Mouse (Mus musculus): ENCODE results near the gene Bahcc1. TPM values are rescaled to one million over a fixed set of nuclear protein-coding genes. Genes with fewer than 3 reads are reported as not detected.

Gene Bahcc1
- polyA plus RNA-seq, 1 experiment from 2014 or later = 0.84 TPM

DNA sequence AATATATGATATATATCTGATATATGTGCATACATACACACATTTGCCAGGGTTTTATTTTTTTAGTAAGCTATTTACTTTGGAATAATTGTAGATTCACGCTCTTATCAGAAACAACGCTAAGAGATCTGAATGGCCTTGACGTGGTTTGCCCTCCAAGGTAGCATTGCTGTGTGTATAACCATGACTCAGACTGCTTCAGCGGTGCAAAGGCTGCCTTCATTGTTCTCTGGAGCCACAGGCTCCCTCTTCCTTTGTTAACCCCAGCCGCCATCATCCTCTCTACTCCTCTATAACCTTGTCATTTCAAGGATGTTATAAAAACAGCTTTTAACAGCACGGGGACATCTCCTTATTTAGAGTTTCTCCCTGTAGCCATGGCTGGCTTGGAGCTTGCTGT is 32.1 kb upstream of the Bahcc1 start:
- 46% methylated on average over 6 of the region's 6 CpGs for WGBS (ENCODE audit: insufficient replicate concordance)
- no peak overlapping the region for H3K9ac ChIP-seq (ENCODE audit: low read depth, low read length)
- H3K9me3 ChIP-seq (replicated peaks; ENCODE audit: control insufficient read depth, low read length) = no peaks in the 10 kb centered on the region
- no peak overlapping the region for H3K4me3 ChIP-seq (ENCODE audit: low read depth, low read length)
- no peaks in the 10 kb centered on the region for H3K4me1 ChIP-seq (ENCODE audit: control insufficient read depth, low read depth, low read length)
- no peak overlapping the region for H3K4me2 ChIP-seq (ENCODE audit: low read depth, low read length)
- H3K27ac ChIP-seq (ENCODE audit: low read length) = no peak overlapping the region
- no peak for ATAC-seq (ENCODE audit: low read depth)
- no peaks in the 10 kb centered on the region for H3K27me3 ChIP-seq (ENCODE audit: control insufficient read depth, insufficient read depth, low read depth, low read length)
- no peaks in the 10 kb centered on the region for H3K36me3 ChIP-seq (ENCODE audit: control insufficient read depth, insufficient read depth)

DNA sequence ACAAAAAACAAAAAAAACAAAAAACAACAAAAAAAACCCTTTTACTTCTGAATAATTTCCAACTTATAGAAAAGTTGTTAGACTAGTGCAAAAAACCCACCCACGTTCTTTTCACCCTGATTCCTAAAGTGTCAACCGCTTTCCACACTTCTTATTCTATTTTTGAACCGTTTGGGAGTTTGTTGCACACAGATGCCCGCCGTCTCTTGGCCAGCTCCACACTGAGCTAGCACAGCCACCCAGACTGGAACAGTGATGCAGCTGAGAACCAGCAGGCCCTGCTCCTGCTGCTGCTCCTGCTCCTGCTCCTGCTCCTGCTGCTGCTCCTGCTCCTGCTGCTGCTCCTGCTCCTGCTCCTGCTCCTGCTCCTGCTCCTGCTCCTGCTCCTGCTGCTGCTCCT is 28.5 kb upstream of the Bahcc1 start:
- no peaks in the 10 kb centered on the region for H3K36me3 ChIP-seq (ENCODE audit: control insufficient read depth, insufficient read depth)
- H3K27ac ChIP-seq (ENCODE audit: low read length) = no peak overlapping the region
- no peaks in the 10 kb centered on the region for H3K9me3 ChIP-seq (replicated peaks; ENCODE audit: control insufficient read depth, low read length)
- no peaks in the 10 kb centered on the region for H3K27me3 ChIP-seq (ENCODE audit: control insufficient read depth, insufficient read depth, low read depth, low read length)
- H3K4me1 ChIP-seq (ENCODE audit: control insufficient read depth, low read depth, low read length) = no peaks in the 10 kb centered on the region; the same call in none of the 2 replicates
- no peak overlapping the region for H3K9ac ChIP-seq (ENCODE audit: low read depth, low read length)
- H3K4me2 ChIP-seq (ENCODE audit: low read depth, low read length) = no peak overlapping the region
- whole genome bisulfite sequencing (ENCODE audit: insufficient replicate concordance) = 67% methylated on average over 5 of the region's 5 CpGs
- H3K4me3 ChIP-seq (ENCODE audit: low read depth, low read length) = no peak overlapping the region
- ATAC-seq (ENCODE audit: low read depth) = no peak

DNA sequence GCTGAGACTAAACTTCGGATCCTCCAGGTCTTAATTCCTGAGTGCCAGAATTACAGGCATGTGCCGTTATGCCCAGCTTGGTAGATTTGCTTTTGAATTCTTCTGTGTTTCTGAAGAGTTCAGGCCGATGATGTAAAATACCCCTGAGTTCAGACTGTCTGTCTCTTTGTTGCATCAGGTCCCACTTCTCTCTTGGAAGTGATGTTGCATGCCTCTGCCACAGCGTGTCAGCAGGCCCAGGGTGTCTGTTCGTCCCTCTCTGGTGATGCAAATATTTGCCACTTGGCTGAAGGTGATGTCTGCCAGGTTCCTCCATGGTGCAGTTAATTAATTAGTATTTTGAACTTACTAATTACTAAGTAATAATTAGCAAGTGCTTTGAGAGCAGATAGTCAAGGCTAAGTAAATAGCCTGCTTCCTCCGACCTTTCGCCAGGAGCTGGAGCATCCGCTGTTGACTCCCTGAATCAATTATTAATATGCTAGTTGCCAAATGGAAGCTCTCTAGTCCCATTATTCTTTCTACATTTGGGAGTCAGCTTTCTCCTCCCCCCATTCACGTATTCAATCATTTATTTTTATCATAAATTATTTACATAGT is 26.6 kb upstream of the Bahcc1 start:
- 54% methylated on average over 9 of the region's 9 CpGs for WGBS (ENCODE audit: insufficient replicate concordance)
- Histone ChIP-seq H3K27ac (ENCODE audit: low read length) (no peak overlapping the region), H3K36me3 (ENCODE audit: control insufficient read depth, insufficient read depth) (no peaks in the 10 kb centered on the region), H3K4me2 (ENCODE audit: low read depth, low read length) (no peak overlapping the region), H3K4me1 (ENCODE audit: control insufficient read depth, low read depth, low read length) (no peaks in the 10 kb centered on the region; the same call in none of the 2 replicates), H3K9me3 (replicated peaks; ENCODE audit: control insufficient read depth, low read length) (no peaks in the 10 kb centered on the region), H3K4me3 (ENCODE audit: low read depth, low read length) (no peak overlapping the region), H3K9ac (ENCODE audit: low read depth, low read length) (no peak overlapping the region), H3K27me3 (ENCODE audit: control insufficient read depth, insufficient read depth, low read depth, low read length) (no peaks in the 10 kb centered on the region)
- no peak for ATAC-seq (ENCODE audit: low read depth)

DNA sequence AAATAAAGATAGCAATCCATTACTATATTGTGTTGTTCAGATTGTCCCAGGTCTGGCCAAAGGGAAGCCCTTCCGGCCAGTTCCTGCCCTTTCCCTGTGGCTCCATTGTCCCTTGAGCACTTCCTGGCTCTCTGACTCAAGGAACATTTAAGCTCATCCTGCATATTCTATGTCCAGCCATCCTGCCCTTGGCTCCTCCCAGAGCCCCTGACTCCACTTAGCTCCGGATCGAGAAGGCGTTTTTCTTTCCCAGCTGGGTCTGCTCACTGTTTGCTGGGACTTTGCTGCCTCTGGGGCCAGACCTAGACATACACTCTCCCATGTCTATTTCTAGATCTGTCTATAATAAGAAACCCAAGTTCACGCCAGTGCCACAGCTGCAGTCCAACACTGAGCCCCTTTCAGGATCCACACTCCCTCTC is 26.1 kb upstream of the Bahcc1 start:
- no peak overlapping the region for H3K4me2 ChIP-seq (ENCODE audit: low read depth, low read length)
- no peak overlapping the region for H3K9ac ChIP-seq (ENCODE audit: low read depth, low read length)
- peak; percentile 41 for ATAC-seq (ENCODE audit: low read depth)

DNA sequence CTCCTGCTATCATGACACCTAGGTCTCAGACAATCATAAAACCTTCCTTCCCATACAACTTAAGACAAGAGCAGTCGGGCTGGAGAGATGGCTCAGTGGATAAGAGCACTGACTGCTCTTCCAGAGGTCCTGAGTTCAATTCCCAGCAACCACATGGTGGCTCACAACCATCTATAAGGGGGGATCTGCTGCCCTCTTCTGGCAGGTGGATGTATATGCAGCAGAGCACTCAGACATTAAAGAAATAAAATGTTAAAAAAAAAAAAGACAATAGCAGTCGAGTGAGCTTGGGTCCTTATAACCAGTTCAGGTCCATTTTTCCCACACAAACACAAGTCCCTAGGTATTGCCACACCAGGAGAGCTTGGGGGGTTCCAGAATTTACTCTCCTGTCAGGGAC is 23.9 kb upstream of the Bahcc1 start:
- Histone ChIP-seq H3K9ac (ENCODE audit: low read depth, low read length) (no peak overlapping the region), H3K9me3 (replicated peaks; ENCODE audit: control insufficient read depth, low read length) (0 out of 2 replicates have a peak, but pooled peaks cover 2% of the 10 kb centered on the region), H3K27ac (ENCODE audit: low read length) (no peak overlapping the region), H3K4me2 (ENCODE audit: low read depth, low read length) (no peak overlapping the region), H3K4me1 (ENCODE audit: control insufficient read depth, low read depth, low read length) (no peaks in the 10 kb centered on the region; the same call in none of the 2 replicates), H3K4me3 (ENCODE audit: low read depth, low read length) (no peak overlapping the region), H3K27me3 (ENCODE audit: control insufficient read depth, insufficient read depth, low read depth, low read length) (no peaks in the 10 kb centered on the region), H3K36me3 (ENCODE audit: control insufficient read depth, insufficient read depth) (no peaks in the 10 kb centered on the region)
- ATAC-seq (ENCODE audit: low read depth) = no peak
- 42% methylated on average over 2 of the region's 2 CpGs for WGBS (ENCODE audit: insufficient replicate concordance)

More for the DNA sequence above, 26.1 kb upstream of the Bahcc1 start:
- Histone ChIP-seq H3K4me3 (ENCODE audit: low read depth, low read length) (no peak overlapping the region), H3K27ac (ENCODE audit: low read length) (no peak overlapping the region), H3K4me1 (ENCODE audit: control insufficient read depth, low read depth, low read length) (no peaks in the 10 kb centered on the region; the same call in none of the 2 replicates), H3K27me3 (ENCODE audit: control insufficient read depth, insufficient read depth, low read depth, low read length) (no peaks in the 10 kb centered on the region), H3K9me3 (replicated peaks; ENCODE audit: control insufficient read depth, low read length) (no peaks in the 10 kb centered on the region), H3K36me3 (ENCODE audit: control insufficient read depth, insufficient read depth) (no peaks in the 10 kb centered on the region)
- WGBS (ENCODE audit: insufficient replicate concordance) = 56% methylated on average over 5 of the region's 5 CpGs

DNA sequence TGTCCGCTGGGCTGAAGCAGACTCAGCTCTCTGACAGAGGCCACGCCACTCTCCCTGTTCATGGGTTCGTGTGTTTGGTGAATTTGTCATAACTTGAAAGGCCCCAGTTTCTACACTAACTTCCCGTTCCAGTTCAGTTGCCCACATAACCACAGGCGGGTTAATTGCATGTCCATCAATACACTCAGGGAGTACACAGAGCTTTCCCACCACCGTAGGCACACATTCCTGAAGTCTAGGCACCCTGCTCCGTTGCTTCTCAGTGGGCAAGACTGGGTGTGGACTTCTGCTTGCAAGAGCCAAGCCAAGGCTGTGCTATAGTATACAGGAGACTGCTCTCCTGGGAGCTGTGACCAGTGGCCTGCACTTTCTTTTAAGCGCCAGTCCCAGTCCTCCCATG is 23.3 kb upstream of the Bahcc1 start:
- Histone ChIP-seq H3K4me3 (ENCODE audit: low read depth, low read length) (no peak overlapping the region), H3K9ac (ENCODE audit: low read depth, low read length) (no peak overlapping the region), H3K27me3 (ENCODE audit: control insufficient read depth, insufficient read depth, low read depth, low read length) (no peaks in the 10 kb centered on the region), H3K4me1 (ENCODE audit: control insufficient read depth, low read depth, low read length) (no peaks in the 10 kb centered on the region; the same call in none of the 2 replicates), H3K4me2 (ENCODE audit: low read depth, low read length) (no peak overlapping the region), H3K36me3 (ENCODE audit: control insufficient read depth, insufficient read depth) (no peaks in the 10 kb centered on the region), H3K27ac (ENCODE audit: low read length) (no peak overlapping the region), H3K9me3 (replicated peaks; ENCODE audit: control insufficient read depth, low read length) (0 out of 2 replicates have a peak, but pooled peaks cover 2% of the 10 kb centered on the region)
- WGBS (ENCODE audit: insufficient replicate concordance) = 36% methylated on average over 8 of the region's 8 CpGs
- ATAC-seq (ENCODE audit: low read depth) = no peak

DNA sequence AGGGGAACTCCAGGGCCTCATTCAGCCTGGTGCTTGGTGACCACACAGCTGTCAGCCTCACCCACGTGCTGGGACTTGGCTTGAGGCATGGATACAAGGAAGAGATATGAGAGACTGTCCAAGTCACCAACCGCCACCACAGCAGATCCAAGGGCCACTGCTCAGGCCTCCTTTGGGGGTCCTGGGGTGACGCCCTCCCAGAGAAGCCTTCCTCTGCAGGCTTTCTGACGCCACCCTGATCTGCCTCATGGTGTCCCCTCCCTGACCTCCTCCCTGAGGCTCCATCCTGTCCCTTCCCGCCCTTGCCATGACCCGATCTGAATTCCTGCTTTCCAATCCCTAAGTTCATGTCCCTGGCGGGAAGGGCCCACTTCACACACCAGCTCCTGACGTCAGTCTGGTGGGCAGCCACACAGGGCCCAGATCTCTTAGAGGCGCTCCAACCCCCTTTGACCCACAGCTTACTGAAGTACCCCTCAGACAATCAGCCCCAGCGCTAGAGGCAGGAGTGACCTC is 17.0 kb upstream of the Bahcc1 start:
- no peak overlapping the region for H3K4me3 ChIP-seq (ENCODE audit: low read depth, low read length)
- H3K9me3 ChIP-seq (replicated peaks; ENCODE audit: control insufficient read depth, low read length) = 0 out of 2 replicates have a peak, but pooled peaks cover 2% of the 10 kb centered on the region
- 0 out of 2 replicates have a peak overlapping the region, but pooled peaks have one; percentile 26 for H3K27ac ChIP-seq (ENCODE audit: low read length)
- no peaks in the 10 kb centered on the region for H3K27me3 ChIP-seq (ENCODE audit: control insufficient read depth, insufficient read depth, low read depth, low read length)
- 34% methylated on average over 10 of the region's 10 CpGs for WGBS (ENCODE audit: insufficient replicate concordance)
- no peak overlapping the region for H3K4me2 ChIP-seq (ENCODE audit: low read depth, low read length)
- ATAC-seq (ENCODE audit: low read depth) = peak; percentile 56
- H3K9ac ChIP-seq (ENCODE audit: low read depth, low read length) = no peak overlapping the region
- peaks cover 10% of the 10 kb centered on the region for H3K4me1 ChIP-seq (ENCODE audit: control insufficient read depth, low read depth, low read length)
- H3K36me3 ChIP-seq (ENCODE audit: control insufficient read depth, insufficient read depth) = no peaks in the 10 kb centered on the region

DNA sequence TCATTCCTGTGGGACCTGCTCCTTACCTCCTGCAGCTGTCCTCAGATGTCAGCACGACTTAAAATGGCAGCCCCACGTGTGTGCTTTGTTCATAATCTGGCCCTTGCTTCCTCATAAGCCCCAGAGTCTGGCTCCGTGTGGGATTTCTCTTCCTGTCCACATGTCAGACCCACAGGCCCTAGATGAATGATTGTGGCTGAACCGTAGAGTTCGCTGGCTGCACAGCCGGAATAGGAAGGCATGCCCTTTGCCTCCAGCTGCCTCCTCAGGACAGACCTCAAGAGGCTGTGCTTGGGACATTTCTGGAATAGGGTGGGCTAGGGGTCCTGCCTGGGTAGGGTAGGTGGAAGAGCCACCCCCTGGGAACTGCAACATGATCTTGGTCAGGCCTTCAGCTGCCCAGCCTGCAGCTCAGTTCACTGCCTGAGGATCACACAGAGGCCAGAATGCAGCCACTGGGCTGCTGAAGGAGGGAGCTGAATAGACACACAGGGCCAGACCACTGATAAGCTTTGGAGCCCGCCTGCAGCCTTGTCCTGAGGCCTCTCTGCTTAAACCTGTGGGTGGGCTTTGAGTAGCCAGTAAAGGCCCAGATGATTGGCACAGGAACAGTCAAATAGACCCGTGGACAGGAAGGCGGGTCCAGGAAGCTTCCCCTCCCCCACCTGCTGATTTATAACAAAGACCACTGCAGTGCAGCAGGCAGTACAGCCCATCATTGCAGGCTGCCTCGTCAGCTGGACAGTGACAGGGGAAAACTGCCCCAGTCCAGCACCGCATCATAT is 16.0 kb upstream of the Bahcc1 start:
- peak; percentile 33; the same call in 1 of the 2 replicates for ATAC-seq (ENCODE audit: low read depth)
- Histone ChIP-seq H3K27me3 (ENCODE audit: control insufficient read depth, insufficient read depth, low read depth, low read length) (no peaks in the 10 kb centered on the region), H3K4me2 (ENCODE audit: low read depth, low read length) (no peak overlapping the region), H3K9me3 (replicated peaks; ENCODE audit: control insufficient read depth, low read length) (0 out of 2 replicates have a peak, but pooled peaks cover 2% of the 10 kb centered on the region), H3K9ac (ENCODE audit: low read depth, low read length) (no peak overlapping the region), H3K36me3 (ENCODE audit: control insufficient read depth, insufficient read depth) (no peaks in the 10 kb centered on the region), H3K4me1 (ENCODE audit: control insufficient read depth, low read depth, low read length) (peaks cover 10% of the 10 kb centered on the region), H3K4me3 (ENCODE audit: low read depth, low read length) (no peak overlapping the region), H3K27ac (ENCODE audit: low read length) (0 out of 2 replicates have a peak overlapping the region, but pooled peaks have one; percentile 26)
- WGBS (ENCODE audit: insufficient replicate concordance) = 18% methylated on average over 11 of the region's 11 CpGs
